Mouse (Mus musculus): ENCODE data around the gene Hoxa9. TPM values are rescaled to one million over a fixed set of nuclear protein-coding genes. Genes with fewer than 3 reads are reported as not detected.
A peak's percentile ranks its signal among the peaks of the same experiment; 100 is the strongest.

The Hoxa9 gene
- total RNA-seq, 2 experiments from 2014 or later: 7.8 to 8.3 TPM

DNA sequence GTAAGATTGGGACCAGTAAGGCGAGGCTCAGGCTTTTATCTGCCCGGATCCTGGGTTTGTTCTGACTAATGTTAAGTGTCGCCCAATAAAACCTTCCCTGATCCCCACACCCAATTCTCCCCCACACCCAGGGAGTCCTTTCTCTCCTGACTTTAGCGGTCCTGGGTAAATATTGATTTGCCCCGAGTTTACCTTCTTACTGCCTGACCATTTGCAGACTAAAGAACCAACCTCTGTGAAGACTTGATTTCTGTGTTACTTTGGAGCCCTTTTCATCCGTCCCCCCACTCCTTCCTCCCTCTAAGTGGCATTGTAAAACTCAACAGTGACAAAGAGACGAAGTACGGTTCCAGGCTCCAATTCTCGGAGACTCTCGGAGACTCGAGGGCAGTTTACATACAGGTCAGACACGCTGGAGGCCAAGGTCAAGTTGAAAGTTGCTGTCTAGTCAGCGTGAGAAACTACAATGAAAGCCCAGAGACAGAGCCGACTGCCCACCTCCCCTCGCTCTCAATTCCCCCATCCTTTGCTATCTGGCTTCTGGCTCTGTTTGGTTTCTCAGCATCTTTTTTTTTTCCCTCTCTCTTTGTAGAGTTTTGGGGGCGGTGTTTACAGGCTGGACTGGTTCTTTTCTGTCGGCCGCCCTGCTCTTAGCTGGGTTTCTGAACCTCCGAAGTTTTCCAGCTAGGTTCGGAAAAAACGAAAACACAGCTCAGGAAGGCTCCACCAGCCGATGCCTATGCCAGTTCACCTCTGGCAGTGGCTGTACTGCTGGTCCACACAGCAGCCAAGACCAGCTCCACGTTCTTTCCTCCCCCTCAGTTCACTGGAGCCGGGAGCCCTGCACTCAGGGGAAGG lies 31.8 kb upstream of the Hoxa9 start:
- intact Hi-C loops (cut with DNase I; ENCODE audit: low total_unique reads): no loop called here
- no peak for DNase-seq

DNA sequence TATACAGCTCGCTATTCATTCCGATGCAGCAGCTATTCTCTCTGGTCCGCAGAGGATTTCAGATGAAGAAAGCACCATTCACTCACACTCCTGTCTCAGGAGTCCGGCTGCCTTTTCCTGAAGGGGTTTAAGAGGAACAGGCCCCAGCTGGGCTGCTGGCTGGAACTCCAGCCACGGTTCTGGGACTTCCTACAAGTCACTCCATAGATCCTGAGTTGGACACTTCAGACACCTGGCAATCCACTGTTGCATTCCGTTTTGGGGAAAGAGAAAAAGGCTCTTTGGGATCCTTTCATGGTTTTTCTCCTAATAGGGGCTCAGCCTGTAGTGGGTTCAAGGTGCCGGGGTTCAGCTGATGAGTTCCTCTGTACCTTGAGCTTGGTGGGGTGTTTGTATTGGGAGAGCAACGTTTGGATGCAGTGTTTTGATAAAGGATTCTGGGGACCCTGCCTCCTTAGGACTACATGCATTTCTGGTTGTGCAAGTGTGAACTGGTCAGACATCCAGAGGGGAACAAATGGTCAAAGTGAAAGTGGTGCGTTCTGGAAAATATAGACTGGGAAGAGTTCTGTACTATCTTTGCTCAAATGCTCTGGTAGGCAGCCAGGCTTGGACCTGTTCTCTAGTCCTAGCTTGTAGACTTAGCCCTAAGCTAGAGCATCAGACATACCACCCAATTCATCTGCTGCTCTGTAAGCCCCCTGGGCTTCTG lies 31.0 kb upstream of the Hoxa9 start:
- no peak for DNase-seq
- intact Hi-C loops (cut with DNase I; ENCODE audit: low total_unique reads): no loop called here

- DNase-seq: no peak
- intact Hi-C loops (cut with DNase I; ENCODE audit: low total_unique reads): no loop called here
These were observed 30.0 kb upstream of the Hoxa9 start, which contains the start of gene Hoxa13 for GRCm38 (mm10) chr6:52260654-52261575. Gene Hoxa13 (minus strand): TSS chr6:52260880.

- intact Hi-C loops (cut with DNase I; ENCODE audit: low total_unique reads): loop anchor here (5.0 to 10.0 kb wide), 2 partner anchors 575 to 657 kb away; no protein-coding TSS in a partner anchor
- no peak for DNase-seq
These were observed 28.9 kb upstream of the Hoxa9 start for GRCm38 (mm10) chr6:52259811-52260261.

- DNase-seq: no peak
- intact Hi-C loops (cut with DNase I; ENCODE audit: low total_unique reads): loop anchor here (5.0 to 10.0 kb wide), 2 partner anchors 576 to 658 kb away; no protein-coding TSS in a partner anchor
These were observed 28.3 kb upstream of the Hoxa9 start for GRCm38 (mm10) chr6:52259081-52259790.

DNA sequence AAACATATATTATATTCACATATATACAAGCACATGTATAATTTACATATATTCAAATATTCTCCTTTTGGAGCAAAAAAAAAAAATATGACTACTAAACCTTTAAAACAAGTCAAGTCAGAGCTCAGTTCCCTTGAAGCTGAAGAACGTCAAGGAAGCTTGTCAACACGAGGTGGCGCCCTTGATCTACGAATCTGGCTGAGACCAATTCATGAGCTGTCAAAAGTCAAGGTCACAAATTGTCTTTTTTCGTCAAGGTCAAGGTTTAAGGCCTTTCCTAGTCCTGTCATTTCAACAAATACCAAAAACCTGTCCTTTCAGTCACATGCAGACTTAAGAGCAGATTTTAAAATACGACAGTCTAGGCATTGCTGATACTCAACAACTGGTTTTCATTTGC lies 26.1 kb upstream of the Hoxa9 start:
- intact Hi-C loops (cut with DNase I; ENCODE audit: low total_unique reads): loop anchor here (5.0 to 10.0 kb wide), 2 partner anchors 578 to 660 kb away; no protein-coding TSS in a partner anchor

GRCm38 (mm10) chr6:52253511-52254500 lies 22.9 kb upstream of the Hoxa9 start:
- DNase-seq: no peak
- intact Hi-C loops (cut with DNase I; ENCODE audit: low total_unique reads): loop anchor here (10.0 kb wide), 1 partner anchor 581 kb away; no protein-coding TSS in a partner anchor

More for the DNA sequence above, 26.1 kb upstream of the Hoxa9 start:
- DNase-seq: peak; percentile 77

GRCm38 (mm10) chr6:52252775-52253376 lies 22.0 kb upstream of the Hoxa9 start:
- no peak for DNase-seq
- intact Hi-C loops (cut with DNase I; ENCODE audit: low total_unique reads): loop anchor here (10.0 kb wide), 1 partner anchor 582 kb away; no protein-coding TSS in a partner anchor

DNA sequence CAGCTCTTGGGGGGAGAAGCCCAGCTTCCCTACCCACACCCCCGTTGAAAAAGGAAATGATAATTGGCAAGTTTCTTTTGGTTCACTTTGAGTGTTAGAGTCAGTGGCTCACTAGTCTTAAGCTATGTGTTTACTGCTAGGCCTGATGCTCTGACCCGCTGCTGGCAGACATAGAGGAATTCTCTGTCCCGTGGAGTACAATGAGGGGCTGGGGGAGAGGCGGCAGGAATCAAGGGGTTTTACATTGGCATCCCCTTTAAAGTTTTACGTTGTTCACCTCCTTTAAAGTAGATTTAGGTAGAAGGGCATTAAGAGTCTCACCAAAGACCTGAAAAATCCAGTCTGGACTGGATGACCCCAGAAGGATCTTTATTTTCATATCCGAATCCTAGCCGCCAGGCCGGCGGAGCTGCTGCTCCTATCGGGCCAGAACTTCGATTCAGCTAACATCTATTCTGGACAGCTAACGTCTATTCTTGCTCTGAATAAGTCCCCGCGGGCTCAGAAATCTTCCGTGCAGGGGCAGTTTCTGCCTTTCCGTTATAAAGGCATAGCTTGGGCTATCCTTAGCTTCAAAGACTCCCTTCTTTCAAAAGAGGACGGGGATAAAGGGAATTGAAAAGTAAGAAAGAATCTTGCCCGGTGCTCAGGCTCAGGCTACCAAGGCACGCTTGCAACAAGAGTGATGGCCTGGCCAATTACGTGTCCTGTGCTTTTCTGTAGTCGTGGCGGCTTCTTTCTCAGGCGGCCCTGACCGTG lies 21.3 kb upstream of the Hoxa9 start:
- DNase-seq: no peak
- intact Hi-C loops (cut with DNase I; ENCODE audit: low total_unique reads): loop anchor here (10.0 kb wide), 1 partner anchor 583 kb away; no protein-coding TSS in a partner anchor

DNA sequence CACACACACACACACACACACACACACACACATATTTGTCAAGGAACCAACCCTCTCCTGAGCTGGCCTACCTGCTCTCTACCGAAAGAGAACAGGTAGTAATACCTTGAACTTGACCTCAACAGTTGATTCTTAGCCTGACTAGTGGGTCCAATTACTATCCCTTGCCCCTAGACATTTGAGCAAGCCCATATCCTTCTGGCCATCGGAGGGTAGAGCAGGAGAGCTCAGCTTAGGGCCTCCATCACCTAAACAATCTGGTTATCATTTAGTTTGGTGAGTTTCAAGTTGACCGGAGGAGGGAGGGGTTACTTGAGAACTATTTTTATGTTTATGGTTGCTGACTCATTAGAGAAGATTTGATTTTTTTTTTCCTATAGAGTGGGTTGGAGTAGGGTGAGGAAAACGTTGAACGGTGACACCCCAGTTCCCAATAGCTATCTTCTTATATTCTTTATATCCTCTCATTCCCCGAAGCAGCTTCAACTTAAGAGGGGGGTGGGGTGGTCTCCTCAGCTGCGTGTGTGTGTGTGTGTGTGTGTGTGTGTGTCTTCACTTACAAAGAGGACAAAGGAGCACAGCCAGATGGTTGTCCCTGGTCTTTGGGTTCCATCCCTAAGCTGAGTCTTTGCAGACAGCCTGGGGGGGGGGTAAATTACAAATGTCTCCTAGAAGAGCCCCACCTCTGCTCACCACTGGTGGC lies 20.4 kb upstream of the Hoxa9 start:
- no peak for DNase-seq
- intact Hi-C loops (cut with DNase I; ENCODE audit: low total_unique reads): loop anchor here (10.0 kb wide), 1 partner anchor 583 kb away; no protein-coding TSS in a partner anchor

DNA sequence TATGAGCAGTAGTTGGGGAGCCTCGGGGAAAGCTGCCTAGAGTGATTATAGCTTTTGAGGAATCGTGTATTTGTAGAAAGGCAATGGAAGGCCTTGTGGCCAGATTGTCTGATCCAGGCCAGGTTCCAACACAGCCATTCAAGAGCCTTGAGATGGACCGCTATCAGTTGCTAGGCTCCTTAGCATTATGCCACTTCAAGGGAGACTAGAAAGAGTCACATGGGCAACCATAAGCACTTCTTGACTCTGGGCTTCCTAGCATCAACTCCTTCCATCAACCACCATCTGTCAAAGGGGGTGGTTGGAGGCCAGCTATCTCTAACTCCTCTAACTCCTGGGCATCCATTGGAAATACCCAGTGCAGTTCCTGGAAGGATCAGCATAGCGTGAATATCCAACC lies 18.9 kb upstream of the Hoxa9 start:
- intact Hi-C loops (cut with DNase I; ENCODE audit: low total_unique reads): loop anchor here (10.0 kb wide), 1 partner anchor 585 kb away; no protein-coding TSS in a partner anchor
- no peak for DNase-seq

DNA sequence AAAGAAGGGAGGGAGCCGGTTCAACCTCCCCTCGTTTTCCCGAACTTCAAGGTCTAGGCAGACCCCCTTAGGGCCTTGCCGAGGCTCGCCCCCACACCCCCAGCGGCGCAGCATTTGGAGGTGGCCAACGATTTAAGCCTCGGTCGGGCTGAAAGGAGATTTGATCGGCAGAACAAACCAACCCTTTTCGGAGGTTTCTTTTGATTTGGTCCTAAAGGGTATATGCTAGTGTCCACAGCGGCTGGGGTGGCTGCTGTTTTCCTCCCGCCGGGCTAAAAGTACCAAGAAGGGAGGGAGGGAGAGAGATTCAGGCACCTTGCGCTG lies 18.5 kb upstream of the Hoxa9 start:
- DNase-seq: peak; percentile 8
- intact Hi-C loops (cut with DNase I; ENCODE audit: low total_unique reads): no loop called here

DNA sequence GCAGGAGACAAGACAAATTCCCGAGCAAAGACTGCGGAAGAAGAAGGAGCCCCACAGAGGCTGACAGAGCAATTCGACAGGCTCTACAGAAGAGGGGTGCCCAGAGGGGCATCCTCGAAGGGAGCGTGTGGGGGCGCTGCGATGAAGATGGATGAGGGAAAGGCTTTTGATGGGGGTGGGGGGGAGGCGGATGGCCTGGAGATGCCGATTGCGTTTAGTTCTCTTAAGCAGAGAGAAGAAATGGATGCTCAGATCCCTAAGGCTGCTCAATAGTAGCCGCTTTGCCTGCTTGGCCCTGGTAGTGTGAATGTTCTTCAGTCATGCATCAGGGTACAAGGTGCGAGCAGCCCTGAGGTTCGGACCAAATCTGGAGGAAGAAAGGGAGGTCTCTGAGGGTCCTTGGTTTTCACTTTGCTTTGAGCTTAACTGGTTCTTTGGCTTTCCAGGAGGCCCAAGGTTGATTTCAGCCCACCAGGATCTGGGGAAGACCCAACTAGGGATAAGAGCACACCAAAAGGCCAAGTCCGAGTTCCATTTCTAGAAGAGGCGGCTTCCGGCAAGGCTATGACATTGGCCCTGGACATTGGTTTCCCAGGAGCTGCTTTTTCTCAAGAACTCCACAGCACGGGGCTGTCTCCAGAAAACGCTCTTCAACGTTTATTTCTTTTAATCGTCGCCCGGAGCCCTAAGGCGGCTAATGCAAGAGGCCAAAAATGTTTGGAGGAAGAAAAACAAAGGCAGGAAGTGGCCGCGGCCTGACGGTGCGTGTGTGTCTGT lies 17.9 kb upstream of the Hoxa9 start:
- intact Hi-C loops (cut with DNase I; ENCODE audit: low total_unique reads): no loop called here
- DNase-seq: no peak

GRCm38 (mm10) chr6:52247766-52248637 lies 17.1 kb upstream of the Hoxa9 start:
- intact Hi-C loops (cut with DNase I; ENCODE audit: low total_unique reads): no loop called here
- peak; percentile 4 for DNase-seq
